9 mouse cellular contexts compared by ENCODE assay signal in the genomic region with DNA sequence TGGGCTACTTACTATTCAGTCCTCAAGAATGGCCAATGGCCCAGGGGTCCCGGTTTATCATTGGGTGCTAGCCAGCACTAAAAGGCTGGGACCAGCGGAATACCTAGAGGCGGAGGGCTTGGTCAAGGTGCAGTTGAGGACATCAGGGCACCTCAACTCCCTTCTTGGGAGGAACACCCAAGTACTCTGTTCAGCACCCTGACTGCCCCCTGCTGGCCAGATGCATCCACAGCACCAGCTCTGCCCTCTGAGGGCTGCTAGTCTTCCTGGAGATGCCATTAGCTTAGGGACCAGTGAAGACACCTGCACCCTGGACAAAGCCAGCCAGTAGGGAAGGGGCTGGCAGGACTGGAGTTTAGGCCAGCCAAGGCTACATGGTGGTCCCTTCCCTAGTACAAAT. TPM values are rescaled to one million over a fixed set of nuclear protein-coding genes. Genes with fewer than 3 reads are reported as not detected.
DNase-seq lines count a peak whose midpoint lies in the region; ATAC-seq and TF ChIP-seq lines count a peak whose summit lies in the region.
"Had no signal": no experiment of that assay in that cellular context is flagged by ENCODE, and none has a peak within 500 bp of the region (broad histone marks: within the 10 kb centered on the region; RNA-seq: fewer than 3 reads in every experiment).

No protein-coding gene starts in this region.

- no peak for TF ChIP-seq POLR2A in cortical plate, adult 2 months (IDR thresholded peaks at IDR 0.05; ENCODE audit: extremely low read depth, insufficient read depth, low read length)

- intact Hi-C loops in heart, postnatal 25 days (cut with DNase I), result loop anchor here (1.0 to 10.0 kb wide), 4 partner anchors 171 to 511 kb away; no protein-coding TSS in a partner anchor
- intact Hi-C loops in left cerebral cortex, postnatal 25 days (cut with DNase I), result loop anchor here (5.0 kb wide), 3 partner anchors 104 to 249 kb away; no protein-coding TSS in a partner anchor

- H3K9ac ChIP-seq in intestine, embryonic 16.5 days (ENCODE audit: low read depth, low read length), result no peak overlapping the region
- H3K9ac ChIP-seq in midbrain, embryonic 16.5 days (ENCODE audit: low read depth, low read length), result no peak overlapping the region

- no peaks in the 10 kb centered on the region for H3K36me3 ChIP-seq in intestine, embryonic 16.5 days (ENCODE audit: control insufficient read depth, insufficient read depth, low read length)
- no peaks in the 10 kb centered on the region for H3K36me3 ChIP-seq in midbrain, embryonic 16.5 days (ENCODE audit: control insufficient read depth, insufficient read depth, low read length)

- peak overlapping the region; percentile 69; the same call in 1 of the 2 replicates for H3K4me3 ChIP-seq in cortical plate, adult 2 months (ENCODE audit: insufficient read depth, low read length)
- no peak overlapping the region; the same call in 1 of the 2 replicates for H3K4me3 ChIP-seq in intestine, embryonic 16.5 days (ENCODE audit: low read length)
- H3K4me3 ChIP-seq in midbrain, embryonic 16.5 days (ENCODE audit: low read depth, low read length), result peak overlapping the region; percentile 70

- H3K4me1 ChIP-seq in cortical plate, adult 2 months (ENCODE audit: control insufficient read depth, insufficient read depth, low read length), result 0 out of 2 replicates have a peak, but pooled peaks cover 1% of the 10 kb centered on the region
- H3K4me1 ChIP-seq in intestine, embryonic 16.5 days (ENCODE audit: control insufficient read depth, insufficient read depth, low read length), result peaks cover 25% of the 10 kb centered on the region
- H3K4me1 ChIP-seq in midbrain, embryonic 16.5 days (ENCODE audit: control insufficient read depth, insufficient read depth, low read length), result peaks cover 30% of the 10 kb centered on the region; the same call in 1 of the 2 replicates

- H3K4me2 ChIP-seq in intestine, embryonic 16.5 days (ENCODE audit: low read depth, low read length), result peak overlapping the region; percentile 99; the same call in 1 of the 2 replicates
- H3K4me2 ChIP-seq in midbrain, embryonic 16.5 days (ENCODE audit: low read length), result peak overlapping the region; percentile 86

- peak; percentile 80 for TF ChIP-seq CTCF in cortical plate, adult 2 months (IDR thresholded peaks at IDR 0.05; ENCODE audit: extremely low read depth, insufficient read depth, low read length)

- 72% methylated on average over 3 of the region's 3 CpGs for WGBS in intestine, embryonic 16.5 days
- WGBS in midbrain, embryonic 16.5 days, result 69% methylated on average over 3 of the region's 3 CpGs

- DNase-seq in heart, adult 11 months, result peak; percentile 95
- DNase-seq in heart, postnatal 25 days (ENCODE audit: low spot score), result no peak
- DNase-seq in gastrocnemius, postnatal 10 days, result peak; percentile 87
- DNase-seq in left cerebral cortex, postnatal 25 days (ENCODE audit: low spot score in 2 of 2), result peak; percentile 82 to 86
- DNase-seq in spleen, postnatal 4 days (ENCODE audit: low spot score in 2 of 2), result peak; percentile 80 to 93

- H3K27ac ChIP-seq in cortical plate, adult 2 months (ENCODE audit: insufficient read depth, low read length), result no peak overlapping the region
- H3K27ac ChIP-seq in intestine, embryonic 16.5 days (ENCODE audit: low read length), result no peak overlapping the region
- H3K27ac ChIP-seq in midbrain, embryonic 16.5 days (ENCODE audit: low read length), result no peak overlapping the region

- peaks cover 9% of the 10 kb centered on the region; the same call in 1 of the 2 replicates for H3K27me3 ChIP-seq in intestine, embryonic 16.5 days (replicated peaks; ENCODE audit: control insufficient read depth, insufficient read depth, low read length)
- H3K27me3 ChIP-seq in midbrain, embryonic 16.5 days (ENCODE audit: control insufficient read depth, insufficient read depth, low read depth, low read length), result no peaks in the 10 kb centered on the region
- H3K27me3 ChIP-seq: Patski had no signal

- H3K9me3 ChIP-seq in intestine, embryonic 16.5 days (ENCODE audit: control insufficient read depth, low read length), result no peaks in the 10 kb centered on the region
- H3K9me3 ChIP-seq in midbrain, embryonic 16.5 days (replicated peaks; ENCODE audit: control insufficient read depth, low read length, poor library complexity, severe bottlenecking), result no peaks in the 10 kb centered on the region

- ATAC-seq in intestine, embryonic 16.5 days, result no peak
- no peak for ATAC-seq in midbrain, embryonic 16.5 days
- ATAC-seq: Patski had no signal

RNA-seq across cellular contexts. Expression of a gene that starts 1.9 kb away (rescaled TPM):
- total RNA-seq in heart, postnatal 25 days (2021), result 10 to 100 TPM in 1 of 2 experiments, 1 to 10 TPM in 1; 9.7 to 13.1 TPM
- 21.4 and 21.8 TPM in 2 replicates for polyA plus RNA-seq in cortical plate, adult 2 months (2012; rRNA removed)
- total RNA-seq in gastrocnemius, postnatal 10 days (2021), result 10 to 100 TPM; 15.6 to 16.0 TPM
- 8.3 and 8.8 TPM in 2 replicates for polyA plus RNA-seq in intestine, embryonic 16.5 days (2015; fragmentation: Nextera tagmentation; extraction: Ambion mirVana)
- total RNA-seq in left cerebral cortex, postnatal 25 days (2021), result 10 to 100 TPM; 39.2 to 43.8 TPM
- polyA plus RNA-seq in midbrain, embryonic 16.5 days (2015; fragmentation: Nextera tagmentation; extraction: Ambion mirVana), result 21.3 and 22.7 TPM in 2 replicates
